Mouse (Mus musculus) forebrain, embryonic 15.5 days (tissue): ENCODE data around the gene Gpr19. TPM values are rescaled to one million over a fixed set of nuclear protein-coding genes. Genes with fewer than 3 reads are reported as not detected.

Experiments used
- ATAC-seq: fragments of 200-750 bp; cut with Nextera tagmentation; replicated peaks from 2 replicates; pipeline ENCODE4 v1.8.0; 2017; ENCODE audit warnings: mild to moderate bottlenecking, moderate TSS enrichment, moderate library complexity
- H3K27ac ChIP-seq: fragments of 300-500 bp; sonication (generic); replicated peaks from 2 replicates; pipeline ENCODE4 v1.5.1; 2015; ENCODE audit warnings: mild to moderate bottlenecking, inconsistent platforms
- H3K27me3 ChIP-seq: fragments of 300-500 bp; sonication (generic); 2 replicates; pipeline ENCODE4 v1.6.1; 2015; ENCODE audit warnings: inconsistent platforms
- H3K36me3 ChIP-seq: fragments of 300-500 bp; sonication (generic); 2 replicates; pipeline ENCODE4 v1.6.1; 2015; ENCODE audit warnings: mild to moderate bottlenecking, inconsistent platforms
- H3K4me1 ChIP-seq: fragments of 300-500 bp; sonication (generic); 2 replicates; pipeline ENCODE4 v1.6.1; 2015; ENCODE audit warnings: inconsistent platforms
- H3K4me2 ChIP-seq: fragments of 300-500 bp; sonication (generic); replicated peaks from 2 replicates; pipeline ENCODE4 v1.6.1; 2015; ENCODE audit warnings: mild to moderate bottlenecking, inconsistent platforms
- H3K4me3 ChIP-seq: fragments of 300-500 bp; sonication (generic); 2 replicates; pipeline ENCODE4 v1.5.1; 2015; ENCODE audit warnings: mild to moderate bottlenecking, inconsistent platforms
- H3K9ac ChIP-seq: fragments of 300-500 bp; sonication (generic); replicated peaks from 2 replicates; pipeline ENCODE4 v1.6.1; 2015; ENCODE audit warnings: mild to moderate bottlenecking, inconsistent platforms
- H3K9me3 ChIP-seq: fragments of 300-500 bp; sonication (generic); 2 replicates; pipeline ENCODE4 v1.6.1; 2016; ENCODE audit warnings: inconsistent platforms
- WGBS: fragments of 180-500 bp; shearing (Covaris S2); methylation state at CpG from one replicate; pipeline ENCODE4 v1.1.7; 2015; ENCODE audit warnings: mixed read lengths; 5-methylcytosine and 5-hydroxymethylcytosine counted together
- polyA plus RNA-seq: library from polyadenylated mRNA; unstranded; fragments of >200 nt; fragmentation: Nextera tagmentation; extraction: Ambion mirVana; gene quantifications from 2 replicates; pipeline ENCODE4 v1.2.1, GENCODE M21; 2015

Gene Gpr19
- 47.7 and 48.1 TPM in 2 replicates for polyA plus RNA-seq

- H3K4me1 ChIP-seq: peaks cover 24% of the 10 kb centered on the region
- H3K9ac ChIP-seq: peak within 1 kb of the TSS; percentile 83
- H3K4me3 ChIP-seq: peak within 1 kb of the TSS; percentile 63
- H3K27me3 ChIP-seq: no peaks in the 10 kb centered on the region
- peak; percentile 94 for ATAC-seq
- H3K4me2 ChIP-seq: peak within 1 kb of the TSS; percentile 66
- H3K36me3 ChIP-seq: no peaks in the 10 kb centered on the region
- WGBS: under 1% methylated on average over 51 of the region's 51 CpGs
- peak within 1 kb of the TSS; percentile 100 for H3K27ac ChIP-seq
- no peaks in the 10 kb centered on the region for H3K9me3 ChIP-seq
Measured at GRCm38 (mm10) chr6:134898095-134898965, at the start of gene Gpr19. Gene Gpr19 (minus strand): TSS chr6:134898578.

GRCm38 (mm10) chr6:134947311-134948087, 49.1 kb upstream of the Gpr19 start:
- Histone ChIP-seq H3K27ac (no peak overlapping the region), H3K36me3 (no peaks in the 10 kb centered on the region), H3K9me3 (no peaks in the 10 kb centered on the region), H3K4me2 (no peak overlapping the region), H3K4me3 (no peak overlapping the region), H3K4me1 (no peaks in the 10 kb centered on the region), H3K9ac (no peak overlapping the region), H3K27me3 (no peaks in the 10 kb centered on the region)
- 50% methylated on average over 13 of the region's 13 CpGs for whole genome bisulfite sequencing
- ATAC-seq: peak; percentile 58; the same call in 1 of the 2 replicates

GRCm38 (mm10) chr6:134946858-134947257, 48.5 kb upstream of the Gpr19 start:
- Histone ChIP-seq H3K9ac (no peak overlapping the region), H3K27me3 (no peaks in the 10 kb centered on the region), H3K4me3 (no peak overlapping the region), H3K9me3 (no peaks in the 10 kb centered on the region), H3K27ac (no peak overlapping the region), H3K4me2 (no peak overlapping the region), H3K36me3 (no peaks in the 10 kb centered on the region), H3K4me1 (no peaks in the 10 kb centered on the region)
- WGBS: 88% methylated on average over 9 of the region's 9 CpGs
- ATAC-seq: no peak

GRCm38 (mm10) chr6:134946054-134946453, 47.7 kb upstream of the Gpr19 start:
- Histone ChIP-seq H3K4me3 (no peak overlapping the region), H3K4me2 (no peak overlapping the region), H3K27me3 (no peaks in the 10 kb centered on the region), H3K27ac (0 out of 2 replicates have a peak overlapping the region, but pooled peaks have one; percentile 4), H3K36me3 (0 out of 2 replicates have a peak, but pooled peaks cover 6% of the 10 kb centered on the region), H3K9ac (no peak overlapping the region), H3K4me1 (no peaks in the 10 kb centered on the region), H3K9me3 (no peaks in the 10 kb centered on the region)
- no peak for ATAC-seq
- 65% methylated on average over 6 of the region's 6 CpGs for WGBS

- no peak overlapping the region for H3K4me3 ChIP-seq
- 91% methylated on average over 13 of the region's 13 CpGs for WGBS
- no peaks in the 10 kb centered on the region for H3K27me3 ChIP-seq
- ATAC-seq: no peak
- H3K9me3 ChIP-seq: no peaks in the 10 kb centered on the region
- no peak overlapping the region for H3K9ac ChIP-seq
- H3K27ac ChIP-seq: no peak overlapping the region
- H3K36me3 ChIP-seq: 0 out of 2 replicates have a peak, but pooled peaks cover 8% of the 10 kb centered on the region
- no peaks in the 10 kb centered on the region for H3K4me1 ChIP-seq
- H3K4me2 ChIP-seq: no peak overlapping the region
Measured at GRCm38 (mm10) chr6:134943759-134944407, 45.5 kb upstream of the Gpr19 start.

GRCm38 (mm10) chr6:134939781-134940180, 41.4 kb upstream of the Gpr19 start:
- Histone ChIP-seq H3K9ac (no peak overlapping the region), H3K9me3 (no peaks in the 10 kb centered on the region), H3K36me3 (0 out of 2 replicates have a peak, but pooled peaks cover 8% of the 10 kb centered on the region), H3K4me3 (no peak overlapping the region), H3K4me2 (no peak overlapping the region), H3K27ac (no peak overlapping the region), H3K27me3 (no peaks in the 10 kb centered on the region), H3K4me1 (no peaks in the 10 kb centered on the region)
- ATAC-seq: no peak
- WGBS: 86% methylated on average over 4 of the region's 4 CpGs

DNA sequence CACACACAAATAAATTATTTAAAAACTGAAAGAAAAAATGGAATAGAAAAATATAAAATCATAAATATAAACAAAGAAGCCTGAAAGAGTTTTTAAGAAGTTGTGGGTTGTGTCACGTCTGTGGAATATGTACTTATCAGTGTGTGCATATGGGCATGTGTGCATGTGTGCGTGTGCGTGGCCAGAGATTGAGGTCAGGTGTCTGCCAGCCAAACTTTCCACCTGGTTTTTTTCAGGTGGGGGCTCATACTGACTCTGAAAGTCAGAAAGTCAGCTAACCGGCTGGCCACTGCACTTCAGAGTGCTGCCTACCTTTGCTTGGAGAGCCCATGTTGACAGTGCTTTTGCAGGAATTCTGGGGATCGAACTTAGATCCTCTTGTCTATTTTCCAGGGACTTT, 35.9 kb upstream of the Gpr19 start:
- no peak overlapping the region for H3K4me2 ChIP-seq
- H3K9ac ChIP-seq: no peak overlapping the region
- no peak overlapping the region for H3K27ac ChIP-seq
- no peaks in the 10 kb centered on the region for H3K27me3 ChIP-seq
- no peak overlapping the region for H3K4me3 ChIP-seq
- no peaks in the 10 kb centered on the region for H3K9me3 ChIP-seq
- peaks cover 11% of the 10 kb centered on the region for H3K4me1 ChIP-seq
- ATAC-seq: no peak
- H3K36me3 ChIP-seq: no peaks in the 10 kb centered on the region
- WGBS: 95% methylated on average over 5 of the region's 5 CpGs

- no peak overlapping the region for H3K9ac ChIP-seq
- H3K36me3 ChIP-seq: no peaks in the 10 kb centered on the region
- ATAC-seq: no peak
- peak overlapping the region; percentile 16; the same call in 1 of the 2 replicates for H3K4me2 ChIP-seq
- H3K4me3 ChIP-seq: no peak overlapping the region
- no peaks in the 10 kb centered on the region for H3K9me3 ChIP-seq
- WGBS: 79% methylated on average over 2 of the region's 2 CpGs
- H3K27me3 ChIP-seq: no peaks in the 10 kb centered on the region
- H3K4me1 ChIP-seq: peaks cover 15% of the 10 kb centered on the region
- H3K27ac ChIP-seq: no peak overlapping the region
Measured at GRCm38 (mm10) chr6:134933207-134933558, 34.8 kb upstream of the Gpr19 start.

DNA sequence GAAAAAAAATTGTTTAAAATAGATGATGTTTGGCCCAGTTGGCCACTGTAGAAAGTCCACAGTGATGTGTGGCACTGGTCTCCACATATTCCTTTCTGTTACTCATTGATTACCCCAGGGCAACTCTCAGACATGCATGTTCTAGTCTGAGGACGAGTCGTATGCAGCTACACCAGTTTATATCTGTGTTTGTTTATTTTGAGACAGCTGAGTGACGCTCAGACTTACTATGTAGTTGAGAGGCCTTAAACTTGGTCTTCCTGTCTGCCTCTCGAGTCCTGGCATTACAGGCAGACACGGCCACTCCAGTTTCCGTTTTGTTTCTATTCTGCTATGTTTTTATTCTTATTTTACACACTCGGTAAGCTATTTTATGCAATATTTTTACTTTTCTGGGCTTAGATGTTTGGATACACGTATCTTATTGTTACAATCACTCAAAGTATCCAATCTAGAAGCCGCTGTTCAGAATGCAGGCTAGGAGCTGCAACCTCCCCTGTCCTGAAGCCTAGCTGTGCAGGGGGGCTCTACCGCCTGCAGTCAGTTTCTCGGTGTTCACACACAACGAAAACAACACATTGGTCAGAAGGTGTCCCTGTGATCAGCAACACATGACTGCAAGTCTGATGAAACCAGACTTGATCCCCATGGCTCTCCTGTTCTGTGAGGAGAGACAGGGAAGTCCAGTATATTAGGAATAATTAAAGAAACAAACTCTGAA, 34.3 kb upstream of the Gpr19 start:
- H3K4me3 ChIP-seq: no peak overlapping the region
- H3K27me3 ChIP-seq: no peaks in the 10 kb centered on the region
- ATAC-seq: no peak
- H3K9ac ChIP-seq: no peak overlapping the region
- H3K4me1 ChIP-seq: peaks cover 18% of the 10 kb centered on the region
- WGBS: 69% methylated on average over 12 of the region's 12 CpGs
- H3K27ac ChIP-seq: no peak overlapping the region
- no peaks in the 10 kb centered on the region for H3K9me3 ChIP-seq
- peak overlapping the region; percentile 16; the same call in 1 of the 2 replicates for H3K4me2 ChIP-seq
- H3K36me3 ChIP-seq: no peaks in the 10 kb centered on the region

DNA sequence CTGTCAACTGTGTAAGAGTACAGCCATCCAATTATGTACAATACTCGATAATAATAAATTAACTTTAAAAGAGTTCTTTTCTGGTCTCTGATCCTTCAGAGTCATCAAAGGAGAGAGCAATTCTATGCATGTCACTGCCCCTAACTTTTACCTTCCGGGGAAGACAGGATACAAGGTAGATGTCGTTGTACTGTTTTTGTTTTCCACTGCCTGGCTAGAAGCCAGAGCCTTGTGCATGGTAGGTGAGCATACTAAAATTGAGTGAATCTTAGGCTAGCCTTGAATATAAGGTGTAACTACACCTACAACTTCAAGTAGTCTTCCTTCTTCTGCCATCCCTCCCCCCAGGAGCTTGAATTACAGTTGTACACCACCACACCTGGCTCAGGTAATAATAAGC, 32.8 kb upstream of the Gpr19 start:
- Histone ChIP-seq H3K27me3 (no peaks in the 10 kb centered on the region), H3K27ac (no peak overlapping the region), H3K4me2 (peak overlapping the region; percentile 78), H3K9ac (no peak overlapping the region), H3K4me3 (peak overlapping the region; percentile 54; the same call in 1 of the 2 replicates), H3K36me3 (no peaks in the 10 kb centered on the region), H3K4me1 (peaks cover 28% of the 10 kb centered on the region), H3K9me3 (no peaks in the 10 kb centered on the region)
- WGBS: 53% methylated on average over 3 of the region's 3 CpGs
- ATAC-seq: no peak

DNA sequence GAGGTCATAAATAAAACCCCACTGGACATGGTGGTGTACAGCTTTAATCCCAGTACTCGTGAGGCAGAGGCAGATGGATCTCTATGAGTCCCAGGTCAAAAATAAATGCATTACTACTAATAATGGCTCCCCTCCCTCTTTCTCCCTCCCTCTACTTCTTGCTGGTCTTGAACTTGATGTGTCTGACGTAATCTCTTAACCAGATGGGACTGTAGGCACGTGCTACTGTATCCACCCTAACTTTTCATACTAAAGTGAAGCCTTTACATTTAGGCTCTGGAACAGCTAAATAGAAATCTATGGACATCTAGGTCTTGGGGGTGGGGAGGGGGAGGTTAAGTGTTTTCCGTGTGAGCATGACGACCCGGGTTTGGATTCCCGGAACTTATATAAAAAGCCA, 32.0 kb upstream of the Gpr19 start:
- H3K36me3 ChIP-seq: no peaks in the 10 kb centered on the region
- WGBS: 62% methylated on average over 7 of the region's 7 CpGs
- 0 out of 2 replicates have a peak overlapping the region, but pooled peaks have one; percentile 19 for H3K27ac ChIP-seq
- H3K9ac ChIP-seq: peak overlapping the region; percentile 26; the same call in 1 of the 2 replicates
- H3K4me1 ChIP-seq: peaks cover 32% of the 10 kb centered on the region
- H3K4me3 ChIP-seq: peak overlapping the region; percentile 54
- peak overlapping the region; percentile 78 for H3K4me2 ChIP-seq
- no peaks in the 10 kb centered on the region for H3K27me3 ChIP-seq
- no peak for ATAC-seq
- no peaks in the 10 kb centered on the region for H3K9me3 ChIP-seq
